Mouse (Mus musculus) stomach, embryonic 15.5 days (tissue): ENCODE measurements at regions not wholly inside any gene's neighbourhood (a gene's known extent, or its start where the extent isn't known, plus 50 kb on each side); places are given as distances from the start of the nearest gene placed in this dataset.
"Not testable (repeated sequence)": the region's sequence is repeated elsewhere in the genome, so short reads cannot be mapped to it uniquely, and the experiment has no call there.

Source experiments
- ATAC-seq: fragments of 200-750 bp; cut with Nextera tagmentation; 2 replicates; pipeline ENCODE4 v1.8.0; 2017; ENCODE audit warnings: low read depth, moderate number of reproducible peaks, moderate TSS enrichment; ENCODE audit not compliant: insufficient read depth, low FRiP score
- H3K27ac ChIP-seq: fragments of 300-500 bp; sonication (generic); 2 replicates; pipeline ENCODE4 v1.5.1; 2015; ENCODE audit warnings: mild to moderate bottlenecking, inconsistent platforms
- H3K27me3 ChIP-seq: fragments of 300-500 bp; sonication (generic); replicated peaks from 2 replicates; pipeline ENCODE4 v1.6.1; 2015; ENCODE audit warnings: inconsistent platforms
- H3K36me3 ChIP-seq: fragments of 300-500 bp; sonication (generic); 2 replicates; pipeline ENCODE4 v1.6.1; 2015; ENCODE audit warnings: inconsistent platforms
- H3K4me1 ChIP-seq: fragments of 300-500 bp; sonication (generic); 2 replicates; pipeline ENCODE4 v1.6.1; 2015; ENCODE audit warnings: inconsistent platforms
- H3K4me2 ChIP-seq: fragments of 300-500 bp; sonication (generic); 2 replicates; pipeline ENCODE4 v1.6.1; 2015; ENCODE audit warnings: mild to moderate bottlenecking, inconsistent platforms
- H3K4me3 ChIP-seq: fragments of 300-500 bp; sonication (generic); replicated peaks from 2 replicates; pipeline ENCODE4 v1.5.1; 2015; ENCODE audit warnings: inconsistent platforms
- H3K9ac ChIP-seq: fragments of 300-500 bp; sonication (generic); 2 replicates; pipeline ENCODE4 v1.6.1; 2015; ENCODE audit warnings: inconsistent platforms
- H3K9me3 ChIP-seq: fragments of 300-500 bp; sonication (generic); 2 replicates; pipeline ENCODE4 v1.6.1; 2016; ENCODE audit warnings: inconsistent platforms
- WGBS: fragments of 180-500 bp; shearing (Covaris S2); methylation state at CpG from one replicate; pipeline ENCODE4 v1.1.7; 2015; 5-methylcytosine and 5-hydroxymethylcytosine counted together

- Histone ChIP-seq H3K9ac (no peak overlapping the region), H3K4me1 (no peaks in the 10 kb centered on the region), H3K4me3 (no peak overlapping the region), H3K27me3 (no peaks in the 10 kb centered on the region), H3K4me2 (no peak overlapping the region), H3K27ac (no peak overlapping the region), H3K9me3 (no peaks in the 10 kb centered on the region), H3K36me3 (no peaks in the 10 kb centered on the region)
- no peak for ATAC-seq
- 88% methylated on average over 6 of the region's 6 CpGs for WGBS
Observed at GRCm38 (mm10) chr4:110093040-110093820, 115.4 kb downstream of the Dmrta2 start.

- Histone ChIP-seq H3K27me3 (no peaks in the 10 kb centered on the region), H3K36me3 (no peaks in the 10 kb centered on the region), H3K27ac (no peak overlapping the region), H3K4me2 (no peak overlapping the region), H3K9me3 (no peaks in the 10 kb centered on the region), H3K9ac (no peak overlapping the region), H3K4me1 (no peaks in the 10 kb centered on the region), H3K4me3 (no peak overlapping the region)
- WGBS = 74% methylated on average over 1 of the region's 1 CpGs
- no peak for ATAC-seq
Observed at GRCm38 (mm10) chr4:110094541-110094940, 116.7 kb downstream of the Dmrta2 start.

- ATAC-seq = no peak
- H3K4me3 ChIP-seq = no peak overlapping the region
Observed at GRCm38 (mm10) chr4:110095760-110096593, 118.1 kb downstream of the Dmrta2 start.

GRCm38 (mm10) chr4:110104119-110104518 lies 126.3 kb downstream of the Dmrta2 start:
- H3K27me3 ChIP-seq, H3K27ac ChIP-seq, H3K4me1 ChIP-seq, H3K4me2 ChIP-seq, H3K9ac ChIP-seq, ATAC-seq, H3K36me3 ChIP-seq, H3K4me3 ChIP-seq, H3K9me3 ChIP-seq: not testable (repeated sequence)
- 88% methylated on average over 7 of the region's 7 CpGs for WGBS

More at GRCm38 (mm10) chr4:110095760-110096593, 118.1 kb downstream of the Dmrta2 start:
- Histone ChIP-seq H3K9ac (no peak overlapping the region), H3K4me1 (no peaks in the 10 kb centered on the region), H3K27me3 (no peaks in the 10 kb centered on the region), H3K4me2 (no peak overlapping the region), H3K9me3 (no peaks in the 10 kb centered on the region), H3K36me3 (no peaks in the 10 kb centered on the region), H3K27ac (no peak overlapping the region)
- 70% methylated on average over 11 of the region's 11 CpGs for WGBS

GRCm38 (mm10) chr4:110106620-110107243 lies 128.9 kb downstream of the Dmrta2 start:
- Histone ChIP-seq H3K27ac (no peak overlapping the region), H3K27me3 (no peaks in the 10 kb centered on the region), H3K4me1 (no peaks in the 10 kb centered on the region), H3K36me3 (no peaks in the 10 kb centered on the region), H3K9ac (no peak overlapping the region), H3K4me2 (no peak overlapping the region), H3K4me3 (no peak overlapping the region), H3K9me3 (no peaks in the 10 kb centered on the region)
- no peak for ATAC-seq
- 71% methylated on average over 7 of the region's 7 CpGs for WGBS

- 17% methylated on average over 9 of the region's 9 CpGs for WGBS
Observed at GRCm38 (mm10) chr4:110119438-110119837, 141.6 kb downstream of the Dmrta2 start.

GRCm38 (mm10) chr4:110119874-110120273 lies 142.0 kb downstream of the Dmrta2 start:
- WGBS = 29% methylated on average over 3 of the region's 3 CpGs
- Histone ChIP-seq H3K36me3 (no peaks in the 10 kb centered on the region), H3K27ac (no peak overlapping the region), H3K4me1 (no peaks in the 10 kb centered on the region), H3K4me3 (no peak overlapping the region), H3K4me2 (no peak overlapping the region), H3K27me3 (no peaks in the 10 kb centered on the region), H3K9ac (no peak overlapping the region), H3K9me3 (no peaks in the 10 kb centered on the region)
- ATAC-seq = no peak

More at GRCm38 (mm10) chr4:110119438-110119837, 141.6 kb downstream of the Dmrta2 start:
- Histone ChIP-seq H3K4me1 (no peaks in the 10 kb centered on the region), H3K9me3 (no peaks in the 10 kb centered on the region), H3K4me2 (no peak overlapping the region), H3K9ac (no peak overlapping the region), H3K4me3 (no peak overlapping the region), H3K27ac (no peak overlapping the region), H3K36me3 (no peaks in the 10 kb centered on the region), H3K27me3 (no peaks in the 10 kb centered on the region)
- ATAC-seq = 0 out of 2 replicates have a peak, but pooled peaks have one; percentile 27

- ATAC-seq = no peak
- Histone ChIP-seq H3K9me3 (no peaks in the 10 kb centered on the region), H3K9ac (no peak overlapping the region), H3K4me1 (no peaks in the 10 kb centered on the region), H3K4me3 (no peak overlapping the region), H3K27me3 (no peaks in the 10 kb centered on the region), H3K27ac (no peak overlapping the region), H3K36me3 (no peaks in the 10 kb centered on the region), H3K4me2 (no peak overlapping the region)
- WGBS = 41% methylated on average over 9 of the region's 9 CpGs
Observed at GRCm38 (mm10) chr4:110120761-110121160, 142.9 kb downstream of the Dmrta2 start.

- H3K4me3 ChIP-seq = no peak overlapping the region
- H3K9me3 ChIP-seq = no peaks in the 10 kb centered on the region
- ATAC-seq = no peak
- H3K4me2 ChIP-seq = no peak overlapping the region
- WGBS = 41% methylated on average over 5 of the region's 5 CpGs
- no peak overlapping the region for H3K9ac ChIP-seq
- H3K27ac ChIP-seq = no peak overlapping the region
- H3K36me3 ChIP-seq = no peaks in the 10 kb centered on the region
- H3K4me1 ChIP-seq = no peaks in the 10 kb centered on the region
- H3K27me3 ChIP-seq = no peaks in the 10 kb centered on the region
Observed at GRCm38 (mm10) chr4:110121447-110121846, 143.6 kb downstream of the Dmrta2 start.

- no peaks in the 10 kb centered on the region for H3K27me3 ChIP-seq
- H3K27ac ChIP-seq = no peak overlapping the region
- no peak overlapping the region for H3K9ac ChIP-seq
- no peak overlapping the region for H3K4me2 ChIP-seq
- WGBS = 33% methylated on average over 6 of the region's 6 CpGs
- H3K9me3 ChIP-seq = no peaks in the 10 kb centered on the region
- H3K4me1 ChIP-seq = no peaks in the 10 kb centered on the region
- ATAC-seq = no peak
- no peaks in the 10 kb centered on the region for H3K36me3 ChIP-seq
- H3K4me3 ChIP-seq = no peak overlapping the region
Observed at GRCm38 (mm10) chr4:110125067-110125784, 147.4 kb downstream of the Dmrta2 start.

- Histone ChIP-seq H3K4me1 (no peaks in the 10 kb centered on the region), H3K27ac (no peak overlapping the region), H3K4me3 (no peak overlapping the region), H3K36me3 (no peaks in the 10 kb centered on the region), H3K9me3 (no peaks in the 10 kb centered on the region), H3K4me2 (no peak overlapping the region), H3K9ac (no peak overlapping the region), H3K27me3 (no peaks in the 10 kb centered on the region)
- WGBS = 61% methylated on average over 3 of the region's 3 CpGs
- no peak for ATAC-seq
Observed at GRCm38 (mm10) chr4:110127941-110128520, 150.2 kb downstream of the Dmrta2 start.
